Mouse (Mus musculus): ENCODE measurements around the gene Zbtb37.
"Not testable (repeated sequence)": the region's sequence is repeated elsewhere in the genome, so short reads cannot be mapped to it uniquely, and the experiment has no call there.

Gene Zbtb37

GRCm38 (mm10) chr1:161006471-161006870 is 28.2 kb downstream of the Zbtb37 start:
- ChIA-PET CTCF (interaction anchor here in 1 of 4 experiments (0.8 kb wide), 1 partner anchor 72 kb away, joined by 3 read pairs; no protein-coding TSS in a partner anchor), POLR2A (interaction anchor here (0.7 to 12.2 kb wide), 11 partner anchors 14 to 561 kb away, joined by 3 to 267 read pairs (median 5); partner anchors contain the start of gene Zbtb37 (in 4 of the 4))

GRCm38 (mm10) chr1:161005526-161005925 is 29.1 kb downstream of the Zbtb37 start:
- ChIA-PET CTCF (interaction anchor here in 2 of 4 experiments (0.6 to 1.0 kb wide), 2 partner anchors 190 to 247 kb away, joined by 3 to 4 read pairs; no protein-coding TSS in a partner anchor), POLR2A (interaction anchor here (0.6 to 12.2 kb wide), 18 partner anchors 12 to 126 kb away, joined by 3 to 267 read pairs (median 4); partner anchors contain the start of genes Zbtb37 (in 4 of the 4) and Klhl20 (in 1 of the 4))

DNA sequence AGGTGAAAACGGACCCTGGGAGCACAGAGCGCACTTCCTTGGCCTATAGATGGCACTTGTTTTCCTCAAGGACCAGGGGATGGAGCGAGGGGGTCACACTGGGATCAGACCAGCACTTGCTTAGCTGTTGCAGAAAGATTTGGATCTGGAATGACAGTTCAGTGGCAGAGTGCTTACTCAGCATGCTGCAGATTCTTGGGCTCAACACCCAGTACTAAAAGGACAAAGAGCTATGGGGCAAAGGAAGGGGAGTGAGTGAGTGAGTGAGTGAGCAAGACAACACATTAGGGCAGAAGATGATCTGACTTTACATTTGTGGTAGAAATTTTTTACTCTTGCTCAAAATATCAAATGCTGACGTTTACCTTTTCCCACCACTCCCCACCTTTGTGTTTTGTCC is 29.7 kb downstream of the Zbtb37 start:
- ChIA-PET CTCF (interaction anchor here in 2 of 4 experiments (0.6 to 1.0 kb wide), 2 partner anchors 190 to 247 kb away, joined by 3 to 4 read pairs; no protein-coding TSS in a partner anchor), POLR2A (interaction anchor here in 3 of 4 experiments (0.6 to 12.2 kb wide), 18 partner anchors 12 to 127 kb away, joined by 3 to 267 read pairs (median 4); partner anchors contain the start of genes Zbtb37 (in 3 of the 3), Klhl20 (in 1 of the 3) and Rc3h1 (in 1 of the 3))

GRCm38 (mm10) chr1:160993851-160994250 is 40.8 kb downstream of the Zbtb37 start:
- ChIA-PET POLR2A (interaction anchor here in 1 of 4 experiments (2.0 kb wide), 1 partner anchor 14 kb away, joined by 4 read pairs; no protein-coding TSS in a partner anchor), CTCF (no interaction called here)

DNA sequence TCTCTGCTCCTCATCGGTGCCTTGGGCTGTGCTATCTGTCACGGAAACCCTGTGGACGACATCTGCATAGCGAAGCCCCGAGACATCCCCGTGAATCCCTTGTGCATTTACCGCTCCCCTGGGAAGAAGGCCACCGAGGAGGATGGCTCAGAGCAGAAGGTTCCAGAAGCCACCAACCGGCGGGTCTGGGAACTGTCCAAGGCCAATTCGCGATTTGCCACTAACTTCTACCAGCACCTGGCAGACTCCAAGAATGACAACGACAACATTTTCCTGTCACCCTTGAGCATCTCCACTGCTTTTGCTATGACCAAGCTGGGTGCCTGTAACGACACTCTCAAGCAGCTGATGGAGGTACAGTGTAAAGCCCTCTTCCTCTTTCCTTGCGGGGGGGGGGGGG is 45.3 kb downstream of the Zbtb37 start:
- ChIA-PET POLR2A (interaction anchor here in 2 of 4 experiments (0.6 to 3.9 kb wide), 7 partner anchors 8 to 81 kb away, joined by 3 to 38 read pairs (median 6); partner anchors contain the start of gene Zbtb37 (in 2 of the 2)), CTCF (interaction anchor here in 1 of 4 experiments (0.9 kb wide), 1 partner anchor 136 kb away, joined by 6 read pairs; no protein-coding TSS in a partner anchor)

DNA sequence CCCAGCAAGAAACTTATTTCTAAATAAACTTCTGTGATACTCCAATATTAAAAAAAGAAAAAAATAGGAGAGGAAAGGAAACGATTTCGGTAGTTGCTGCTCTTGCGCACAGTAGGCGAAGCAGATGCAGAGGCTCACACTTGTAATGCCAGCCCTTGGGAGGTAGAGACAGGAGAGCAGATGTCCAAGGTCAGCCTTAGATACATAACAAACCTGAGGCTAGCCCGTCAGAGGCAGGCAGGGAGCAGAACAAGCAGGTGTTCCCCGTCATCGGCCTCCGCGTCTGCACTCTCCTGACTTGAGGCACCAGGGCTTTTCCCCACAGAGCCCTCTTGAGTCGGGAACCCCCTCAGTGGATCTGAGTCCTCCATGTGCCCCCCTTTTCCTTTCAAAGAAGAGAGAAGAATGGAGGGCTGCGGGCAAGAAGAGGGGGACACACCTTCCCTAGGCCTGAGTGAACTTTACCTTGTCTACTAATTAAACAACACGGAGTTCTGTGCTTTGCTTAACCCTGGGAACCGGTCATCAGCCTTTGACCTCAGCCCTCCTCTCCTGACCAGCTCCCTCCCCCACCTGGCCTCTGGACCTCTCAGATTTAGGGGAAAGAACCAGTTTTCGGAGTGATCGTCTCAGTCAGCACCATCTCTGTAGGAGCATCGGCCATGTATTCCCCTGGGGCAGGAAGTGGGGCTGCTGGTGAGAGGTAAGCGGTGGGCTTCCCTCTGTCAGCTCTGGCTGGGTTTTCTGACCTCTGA is 47.6 kb downstream of the Zbtb37 start:
- ChIA-PET CTCF (no interaction called here), POLR2A (interaction anchor here in 2 of 4 experiments (2.2 to 3.9 kb wide), 3 partner anchors 18 to 49 kb away, joined by 11 to 38 read pairs (median 19); partner anchors contain the start of gene Zbtb37 (in 2 of the 2))

DNA sequence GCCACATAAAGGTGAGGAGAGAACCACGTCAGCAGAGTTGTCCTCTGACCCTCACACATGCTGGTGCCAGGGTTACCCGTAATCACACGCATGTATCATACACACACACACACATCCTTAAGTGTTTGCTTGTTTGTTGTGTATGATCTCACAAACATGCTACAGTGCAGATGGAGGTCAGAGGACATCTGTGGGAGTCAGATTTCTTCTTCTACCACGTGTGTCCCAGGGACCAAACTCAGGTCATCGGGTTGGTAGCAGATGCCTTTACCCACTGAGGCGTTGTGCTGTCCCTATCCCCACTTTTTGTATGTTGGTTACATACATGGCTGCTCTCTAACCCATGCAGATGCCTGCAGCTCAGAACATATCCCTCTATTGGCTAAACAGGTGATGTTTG is 49.2 kb downstream of the Zbtb37 start:
- CTCF ChIA-PET = no interaction called here
- POLR2A ChIA-PET = interaction anchor here in 2 of 4 experiments (0.7 to 1.1 kb wide), 2 partner anchors 10 to 16 kb away, joined by 3 to 6 read pairs; no protein-coding TSS in a partner anchor

DNA sequence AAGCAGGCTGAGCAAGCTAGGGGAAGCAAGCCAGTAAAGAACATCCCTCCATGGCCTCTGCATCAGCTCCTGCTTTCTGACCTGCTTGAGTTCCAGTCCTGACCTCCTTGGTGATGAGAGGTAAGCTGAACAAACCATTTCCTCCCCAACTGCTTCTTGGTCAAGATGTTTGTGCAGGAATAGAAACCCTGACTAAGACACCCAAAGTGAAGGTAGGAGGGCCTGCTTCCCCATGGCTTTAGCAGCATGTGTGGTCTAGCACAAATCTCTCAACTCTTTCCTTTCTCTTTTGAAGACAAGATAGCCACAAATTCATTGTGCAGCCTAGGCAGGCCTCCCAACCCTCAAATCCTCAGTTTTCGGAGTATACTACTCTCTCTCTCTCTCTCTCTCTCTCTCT is 49.9 kb downstream of the Zbtb37 start:
- CTCF ChIA-PET = not testable (repeated sequence)
- POLR2A ChIA-PET = interaction anchor here in 3 of 4 experiments (0.6 to 1.3 kb wide), 6 partner anchors 10 to 50 kb away, joined by 3 to 4 read pairs (median 3); partner anchors contain the start of gene Zbtb37 (in 2 of the 3)

GRCm38 (mm10) chr1:160982887-160983286 is 51.8 kb downstream of the Zbtb37 start:
- CTCF ChIA-PET = interaction anchor here in 2 of 4 experiments (0.7 to 1.0 kb wide), 2 partner anchors 213 to 524 kb away, joined by 3 read pairs; no protein-coding TSS in a partner anchor
- POLR2A ChIA-PET = interaction anchor here in 1 of 4 experiments (0.9 to 3.6 kb wide), 4 partner anchors 23 to 62 kb away, joined by 3 to 25 read pairs (median 3); partner anchors contain the start of gene Zbtb37

DNA sequence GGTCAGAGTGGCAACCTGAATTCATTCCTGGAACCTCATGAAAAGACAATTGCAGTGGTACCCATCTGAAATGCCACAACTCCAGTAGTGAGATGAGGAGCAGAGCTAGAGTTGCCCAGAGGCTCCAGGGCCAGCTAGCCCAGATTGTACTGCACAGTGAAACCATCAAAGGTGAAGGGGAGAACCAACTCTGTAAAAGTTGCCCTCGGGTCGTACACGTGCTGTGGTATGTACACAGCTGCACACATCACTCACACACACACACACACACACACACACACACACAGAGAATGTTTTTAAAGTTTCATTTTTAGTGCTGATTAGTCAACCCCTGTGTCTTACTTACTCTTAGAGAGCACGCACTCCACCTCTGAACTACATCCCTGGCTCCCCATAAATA is 53.3 kb downstream of the Zbtb37 start:
- ChIA-PET CTCF (interaction anchor here in 2 of 4 experiments (0.7 to 1.7 kb wide), 5 partner anchors 58 to 214 kb away, joined by 3 to 4 read pairs (median 3); no protein-coding TSS in a partner anchor), POLR2A (interaction anchor here in 2 of 4 experiments (1.2 to 3.6 kb wide), 6 partner anchors 16 to 88 kb away, joined by 3 to 25 read pairs (median 4); partner anchors contain the start of gene Zbtb37 (in 2 of the 2))

GRCm38 (mm10) chr1:160980537-160981234 is 54.0 kb downstream of the Zbtb37 start:
- ChIA-PET POLR2A (interaction anchor here in 3 of 4 experiments (0.7 to 3.6 kb wide), 9 partner anchors 8 to 1383 kb away, joined by 3 to 25 read pairs (median 4); partner anchors contain the start of genes Zbtb37 (in 2 of the 3) and Klhl20 (in 1 of the 3)), CTCF (interaction anchor here in 2 of 4 experiments (0.5 to 1.7 kb wide), 5 partner anchors 46 to 247 kb away, joined by 3 read pairs; no protein-coding TSS in a partner anchor)

DNA sequence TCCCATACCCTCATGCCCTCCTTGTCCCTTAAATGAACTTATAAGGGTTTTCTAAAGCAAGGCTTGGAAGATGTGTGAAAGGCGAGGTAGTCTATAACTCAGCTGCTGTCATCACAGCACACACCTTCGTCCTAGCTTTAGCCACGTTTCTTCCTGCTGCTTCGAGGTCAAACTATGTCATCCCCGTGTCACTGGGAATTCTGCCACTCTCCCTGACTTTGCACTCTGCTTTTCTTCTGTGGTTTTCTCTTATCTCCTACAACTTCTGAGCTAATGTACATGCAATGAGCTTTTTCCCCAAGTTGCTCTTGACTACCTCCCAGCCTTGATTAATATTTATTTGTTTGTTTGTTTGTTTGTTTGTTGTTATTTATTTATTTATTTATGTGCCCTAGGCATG is 54.6 kb downstream of the Zbtb37 start:
- POLR2A ChIA-PET = interaction anchor here in 2 of 4 experiments (0.7 to 3.6 kb wide), 9 partner anchors 9 to 152 kb away, joined by 3 to 25 read pairs (median 3); partner anchors contain the start of genes Klhl20 (in 1 of the 2) and Zbtb37 (in 1 of the 2)

GRCm38 (mm10) chr1:160978071-160978735 is 56.4 kb downstream of the Zbtb37 start, which contains the start of gene Serpinc1:
TSS of gene Serpinc1 (plus strand) at chr1:160978585.
- ChIA-PET POLR2A (interaction anchor here in 3 of 4 experiments (0.5 to 5.4 kb wide), 17 partner anchors 10 to 733 kb away, joined by 3 to 44 read pairs (median 3); partner anchors contain the start of gene Zbtb37 (in 2 of the 3)), CTCF (interaction anchor here in 1 of 4 experiments (0.6 to 0.7 kb wide), 4 partner anchors 122 to 1300 kb away, joined by 3 to 9 read pairs (median 6); no protein-coding TSS in a partner anchor)

More for the DNA sequence above, 54.6 kb downstream of the Zbtb37 start:
- CTCF ChIA-PET = interaction anchor here in 2 of 4 experiments (0.5 to 1.2 kb wide), 4 partner anchors 10 to 246 kb away, joined by 3 read pairs; no protein-coding TSS in a partner anchor

GRCm38 (mm10) chr1:160968643-160969042 is 66.0 kb downstream of the Zbtb37 start:
- ChIA-PET POLR2A (interaction anchor here in 2 of 4 experiments (0.5 to 2.1 kb wide), 3 partner anchors 8 to 14 kb away, joined by 4 to 10 read pairs (median 6); partner anchors contain the start of gene Serpinc1 (in 1 of the 2)), CTCF (interaction anchor here in 1 of 4 experiments (1.0 kb wide), 1 partner anchor 227 kb away, joined by 3 read pairs; no protein-coding TSS in a partner anchor)

DNA sequence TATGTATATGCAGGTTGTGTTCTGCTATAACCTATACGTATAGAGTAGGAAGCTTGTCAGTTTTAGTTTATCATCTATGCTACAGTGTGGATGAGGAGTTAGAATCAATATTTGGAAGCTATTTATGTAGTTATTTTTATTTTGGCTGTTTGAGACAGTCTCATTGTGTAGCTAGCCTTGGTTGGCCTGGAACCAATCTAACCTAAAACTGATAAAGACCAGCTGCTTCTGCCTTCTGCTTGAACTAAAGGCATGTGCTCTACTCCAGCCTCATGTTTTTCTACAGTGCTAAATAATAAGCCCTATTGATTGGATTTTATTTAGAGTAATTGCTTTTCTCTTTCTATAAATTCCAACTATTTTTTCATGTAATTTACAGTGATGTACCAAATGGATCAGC is 67.4 kb downstream of the Zbtb37 start:
- POLR2A ChIA-PET = interaction anchor here in 1 of 4 experiments (1.0 to 2.1 kb wide), 3 partner anchors 9 to 13 kb away, joined by 3 to 6 read pairs (median 3); no protein-coding TSS in a partner anchor
- CTCF ChIA-PET = no interaction called here

GRCm38 (mm10) chr1:160963199-160963598 is 71.5 kb downstream of the Zbtb37 start:
- CTCF ChIA-PET = interaction anchor here in 1 of 4 experiments (0.9 kb wide), 1 partner anchor 29 kb away, joined by 4 read pairs; no protein-coding TSS in a partner anchor
- POLR2A ChIA-PET = interaction anchor here in 3 of 4 experiments (0.7 to 1.8 kb wide), 5 partner anchors 12 to 77 kb away, joined by 3 to 9 read pairs (median 4); partner anchors contain the start of genes Serpinc1 (in 1 of the 3) and Zbtb37 (in 1 of the 3)
